Mouse (Mus musculus) CH12.LX (cell line): ENCODE measurements around the gene Gngt2. TPM values are rescaled to one million over a fixed set of nuclear protein-coding genes. Genes with fewer than 3 reads are reported as not detected.

Experiments used
- DNase-seq: peaks from one replicate; pipeline ENCODE4 v3.0.0-alpha.2; 2013; ENCODE audit errors: extremely low read depth
- H3K27ac ChIP-seq: 2 replicates; pipeline ENCODE4 v1.5.1; 2012; ENCODE audit warnings: low read depth, mild to moderate bottlenecking, control low read depth, moderate library complexity; ENCODE audit not compliant: insufficient read depth
- H3K27me3 ChIP-seq: replicated peaks from 2 replicates; pipeline ENCODE3; 2012; ENCODE audit warnings: inconsistent platforms
- H3K36me3 ChIP-seq, 2 experiments: replicated peaks in 1 of 2; 2 replicates each; pipeline versions ENCODE3 to v1.6.1; 2012; ENCODE audit warnings: inconsistent platforms in 1 of 2, low read length in 1 of 2, mild to moderate bottlenecking in 1 of 2, mixed read lengths in 1 of 2, moderate library complexity in 1 of 2; ENCODE audit not compliant: control insufficient read depth in 1 of 2, insufficient read depth in 1 of 2
- H3K4me1 ChIP-seq, 2 experiments: 2 replicates each; pipeline ENCODE4 v1.6.1; 2012; ENCODE audit warnings: inconsistent platforms in 1 of 2, moderate library complexity in 1 of 2; ENCODE audit not compliant: insufficient read depth in 2 of 2, control insufficient read depth in 1 of 2
- H3K4me2 ChIP-seq: 2 replicates; pipeline ENCODE4 v1.6.1; 2012; ENCODE audit warnings: low read depth, mild to moderate bottlenecking, control low read depth; ENCODE audit not compliant: poor library complexity, insufficient read depth, severe bottlenecking
- H3K4me3 ChIP-seq, 3 experiments: fragments of 150-350 bp in 1 of 3; sonication (generic) in 1 of 3; replicated peaks in 1 of 3; 2 replicates each; pipeline versions ENCODE3 to v1.5.1; 2011 to 2012; ENCODE audit warnings: low read depth in 2 of 3, low read length in 2 of 3, mild to moderate bottlenecking in 2 of 3, moderate library complexity in 2 of 3, control low read depth in 1 of 3, improper control_type of control experiment in 1 of 3, inconsistent platforms in 1 of 3, mixed read lengths in 1 of 3; ENCODE audit not compliant: poor library complexity in 1 of 3
- H3K79me2 ChIP-seq: replicated peaks from 2 replicates; pipeline ENCODE4 v1.6.1; 2012; ENCODE audit warnings: mild to moderate bottlenecking, moderate library complexity; ENCODE audit not compliant: control insufficient read depth, poor library complexity, insufficient read depth, severe bottlenecking; ENCODE audit errors: extremely low read depth
- H3K9ac ChIP-seq: 2 replicates; pipeline ENCODE4 v1.6.1; 2012; ENCODE audit warnings: low read depth, mild to moderate bottlenecking, control low read depth, moderate library complexity; ENCODE audit not compliant: insufficient read depth
- H3K9me3 ChIP-seq: replicated peaks from 2 replicates; pipeline ENCODE3; 2012; ENCODE audit warnings: low read length, inconsistent platforms, mixed read lengths
- BHLHE40 ChIP-seq: IDR thresholded peaks from 2 replicates; pipeline ENCODE4 v1.6.1; 2011; ENCODE audit warnings: mild to moderate bottlenecking, low read depth, low read length, improper control_type of control experiment
- CHD1 ChIP-seq: IDR thresholded peaks from 2 replicates; pipeline ENCODE4 v1.6.1; 2012; ENCODE audit warnings: low read depth, low read length, improper control_type of control experiment, inconsistent platforms
- CTCF ChIP-seq, 2 experiments: IDR thresholded peaks in 1 of 2; conservative IDR thresholded peaks in 1 of 2; 2 replicates each; pipeline ENCODE4 v1.5.1; 2011 to 2012; ENCODE audit warnings: low read depth in 2 of 2, low read length in 2 of 2, improper control_type of control experiment in 1 of 2, inconsistent platforms in 1 of 2, mild to moderate bottlenecking in 1 of 2, moderate library complexity in 1 of 2
- E2F4 ChIP-seq: IDR thresholded peaks from 2 replicates; pipeline ENCODE4 v1.6.1; 2011; ENCODE audit warnings: low read depth, low read length, improper control_type of control experiment; ENCODE audit not compliant: insufficient replicate concordance
- EP300 ChIP-seq: IDR thresholded peaks from 2 replicates; pipeline ENCODE4 v1.6.1; 2011; ENCODE audit warnings: low read length, improper control_type of control experiment
- GABPA ChIP-seq: IDR thresholded peaks from 2 replicates; pipeline ENCODE4 v1.6.1; 2012; ENCODE audit warnings: low read depth, low read length, improper control_type of control experiment, inconsistent platforms; ENCODE audit not compliant: insufficient replicate concordance
- HCFC1 ChIP-seq: IDR thresholded peaks from 2 replicates; pipeline ENCODE4 v1.6.1; 2012; ENCODE audit warnings: low read depth, mild to moderate bottlenecking, inconsistent platforms, low read length, improper control_type of control experiment
- MAFK ChIP-seq: IDR thresholded peaks from 2 replicates; pipeline ENCODE4 v1.6.1; 2011; ENCODE audit warnings: low read length, improper control_type of control experiment; ENCODE audit not compliant: insufficient replicate concordance
- MEF2A ChIP-seq: IDR thresholded peaks from 2 replicates; pipeline ENCODE4 v1.6.1; 2014; ENCODE audit warnings: low read depth, mild to moderate bottlenecking, inconsistent platforms, low read length, improper control_type of control experiment, borderline replicate concordance
- MXI1 ChIP-seq: IDR thresholded peaks from 2 replicates; pipeline ENCODE4 v1.6.1; 2011; ENCODE audit warnings: mild to moderate bottlenecking, low read depth, low read length, improper control_type of control experiment
- POLR2AphosphoS2 ChIP-seq: IDR thresholded peaks from 2 replicates; pipeline ENCODE4 v1.6.1; 2011; ENCODE audit warnings: low read depth, low read length, improper control_type of control experiment
- RAD21 ChIP-seq: IDR thresholded peaks from 2 replicates; pipeline ENCODE4 v1.6.1; 2011; ENCODE audit warnings: low read depth, mild to moderate bottlenecking, low read length, improper control_type of control experiment, moderate library complexity
- RCOR1 ChIP-seq: conservative IDR thresholded peaks from 2 replicates; pipeline ENCODE4 v1.6.1; 2012; ENCODE audit warnings: low read depth, mild to moderate bottlenecking, inconsistent platforms, low read length, improper control_type of control experiment
- TBP ChIP-seq: conservative IDR thresholded peaks from 2 replicates; pipeline ENCODE4 v1.6.1; 2011; ENCODE audit warnings: low read depth, low read length, improper control_type of control experiment
- UBTF ChIP-seq: IDR thresholded peaks from 2 replicates; pipeline ENCODE4 v1.6.1; 2012; ENCODE audit warnings: low read depth, mild to moderate bottlenecking, inconsistent platforms, low read length, improper control_type of control experiment, moderate library complexity
- USF1 ChIP-seq: IDR thresholded peaks from 2 replicates; pipeline ENCODE4 v1.6.1; 2014; ENCODE audit warnings: low read depth, mild to moderate bottlenecking, inconsistent platforms, low read length, improper control_type of control experiment
- USF2 ChIP-seq: conservative IDR thresholded peaks from 2 replicates; pipeline ENCODE4 v1.6.1; 2011; ENCODE audit warnings: low read depth, low read length, improper control_type of control experiment
- ZC3H11A ChIP-seq: IDR thresholded peaks from 2 replicates; pipeline ENCODE4 v1.6.1; 2012; ENCODE audit warnings: low read depth, mild to moderate bottlenecking, inconsistent platforms, low read length, improper control_type of control experiment
- ZKSCAN1 ChIP-seq: IDR thresholded peaks from 2 replicates; pipeline ENCODE4 v1.6.1; 2012; ENCODE audit warnings: low read depth, inconsistent platforms, low read length, improper control_type of control experiment, borderline replicate concordance
- ZMIZ1 ChIP-seq: IDR thresholded peaks from 2 replicates; pipeline ENCODE4 v1.6.1; 2012; ENCODE audit warnings: low read depth, mild to moderate bottlenecking, inconsistent platforms, low read length, improper control_type of control experiment
- ZNF384 ChIP-seq: IDR thresholded peaks from 2 replicates; pipeline ENCODE4 v1.6.1; 2012; ENCODE audit warnings: low read depth, low read length, improper control_type of control experiment, inconsistent platforms
- dilution Hi-C: fragments of 300-500 bp; cut with MboI; formaldehyde crosslinking; loops from 2 replicates; pipeline ENCODE4 v1.14.3; 2020; ENCODE audit warnings: low sequenced_read_pairs; ENCODE audit not compliant: extremely low pct_unique_long_range_greater_than_20kb, extremely low pct_ligation_motif_present
- in situ Hi-C: fragments of 300-500 bp; cut with MboI; formaldehyde crosslinking; loops from 3 replicates; pipeline ENCODE4 v1.14.3; 2019; ENCODE audit warnings: low sequenced_read_pairs, low pct_ligation_motif_present, low pct_unique_long_range_greater_than_20kb, mixed read lengths
- polyA plus RNA-seq: library from polyadenylated mRNA; unstranded; fragments of >175 nt; gene quantifications from 2 replicates; pipeline ENCODE4 v1.2.1, GENCODE M21; 2012; ENCODE audit warnings: low read depth; ENCODE audit not compliant: insufficient read length
- total RNA-seq, 2 experiments: library from RNA; depleted of rRNA; stranded (reverse); fragments of 300-350 nt in 1 of 2; fragments of >200 nt in 1 of 2; gene quantifications; 2 replicates each; pipeline ENCODE4 v1.2.3; 2012 to 2014

The Gngt2 gene
- total and polyA plus RNA-seq, 3 experiments = 136 to 157 (median 143) TPM

DNA sequence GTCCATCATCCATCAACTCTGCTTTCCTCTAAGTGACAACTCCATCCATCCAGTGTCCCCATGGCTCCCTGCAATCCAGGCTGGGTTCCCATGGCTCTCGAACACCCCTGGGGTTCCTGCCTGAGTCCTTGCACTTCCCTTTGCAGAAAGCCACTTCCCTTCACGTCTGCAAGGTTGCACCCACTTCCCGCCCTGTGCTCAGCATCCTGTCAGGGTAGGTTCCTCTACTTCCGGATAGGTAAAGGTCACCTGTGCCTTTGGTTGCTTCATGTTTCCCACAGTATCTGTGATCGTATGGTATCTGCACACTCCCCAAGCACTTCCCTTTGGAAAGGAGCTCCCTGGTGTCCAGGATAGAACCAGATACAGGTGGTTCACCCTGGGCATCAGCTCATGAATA is 32.0 kb upstream of the Gngt2 start:
- no peak overlapping the region for H3K4me2 ChIP-seq
- dilution Hi-C loops (no loop called here), in situ Hi-C loops (no loop called here)
- no peak overlapping the region for H3K4me3 ChIP-seq
- H3K4me1 ChIP-seq = peaks cover 5 to 8% of the 10 kb centered on the region in 2 experiments; a peak in 2 of 4 replicates
- DNase-seq = no peak
- peaks cover 2% of the 10 kb centered on the region for H3K27me3 ChIP-seq
- TF ChIP-seq UBTF (no peak), ZNF384 (no peak), ZC3H11A (no peak), HCFC1 (no peak), TBP (no peak), ZMIZ1 (no peak)
- H3K79me2 ChIP-seq = no peaks in the 10 kb centered on the region
- H3K27ac ChIP-seq = no peak overlapping the region
- peaks cover 18% of the 10 kb centered on the region for H3K9me3 ChIP-seq
- H3K36me3 ChIP-seq = no peaks in the 10 kb centered on the region
- no peak overlapping the region for H3K9ac ChIP-seq

DNA sequence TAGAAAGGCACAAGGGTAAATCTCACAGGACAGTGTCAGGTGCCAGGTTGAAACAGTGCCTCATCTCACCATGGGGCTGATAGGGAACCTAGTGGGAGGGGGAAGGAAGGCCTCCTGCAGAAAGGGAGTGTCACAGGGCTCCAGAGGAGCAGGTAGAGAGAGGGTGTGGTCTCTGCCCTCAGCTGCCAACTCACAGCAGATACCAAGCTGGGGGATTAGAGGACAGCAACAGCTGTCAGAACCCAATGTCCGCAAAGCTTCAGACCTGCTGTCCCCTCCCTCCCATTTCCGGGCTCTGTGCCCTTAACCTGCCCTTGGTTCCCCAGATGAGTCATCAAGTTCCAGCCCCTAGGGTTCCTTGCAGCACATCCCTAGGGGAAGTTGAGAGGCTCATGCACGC is 31.5 kb upstream of the Gngt2 start:
- in situ Hi-C loops = no loop called here
- no peak for TF ChIP-seq GABPA
- TF ChIP-seq RAD21 = no peak
- no peak for TF ChIP-seq UBTF
- TF ChIP-seq HCFC1 = no peak
- TF ChIP-seq CTCF (conservative IDR thresholded peaks at IDR 0.05 in 1 of 2, IDR thresholded peaks at IDR 0.05 in 1 of 2; ENCODE audit: low read depth in 2 of 2, low read length in 2 of 2) = no peak
- TF ChIP-seq ZKSCAN1 = no peak
- TF ChIP-seq USF2 = no peak
- TF ChIP-seq EP300 = no peak
- TF ChIP-seq RCOR1 = no peak
- no peak for TF ChIP-seq E2F4
- TF ChIP-seq CHD1 = no peak
- Histone ChIP-seq H3K79me2 (no peaks in the 10 kb centered on the region), H3K4me2 (no peak overlapping the region), H3K4me1 (peaks cover 5 to 8% of the 10 kb centered on the region in 2 experiments; a peak in 2 of 4 replicates), H3K36me3 (no peaks in the 10 kb centered on the region), H3K27me3 (peaks cover 2% of the 10 kb centered on the region), H3K9me3 (peaks cover 18% of the 10 kb centered on the region), H3K4me3 (no peak overlapping the region), H3K9ac (no peak overlapping the region), H3K27ac (no peak overlapping the region)
- dilution Hi-C loops = no loop called here
- no peak for DNase-seq

DNA sequence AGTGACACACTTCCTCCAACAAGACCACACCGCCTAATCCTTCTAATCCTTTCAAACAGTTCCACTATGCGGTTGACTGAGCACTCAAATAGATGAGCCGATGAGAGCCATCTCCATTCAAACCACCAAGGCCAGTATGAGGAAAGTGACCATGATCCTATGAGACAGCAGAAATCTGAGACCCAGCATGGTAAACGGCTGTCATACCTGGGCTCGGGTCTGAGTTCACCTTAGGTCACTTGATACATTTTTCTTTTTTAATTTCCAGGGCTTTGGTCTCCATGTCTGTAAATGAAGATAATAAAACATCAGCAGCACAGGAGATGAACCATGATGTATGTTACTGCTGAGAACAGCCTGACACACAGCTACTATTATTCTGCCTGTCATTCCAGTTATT is 29.1 kb upstream of the Gngt2 start:
- Histone ChIP-seq H3K4me1 (peaks cover 8 to 19% of the 10 kb centered on the region in 2 experiments), H3K79me2 (no peaks in the 10 kb centered on the region), H3K9me3 (peaks cover 18% of the 10 kb centered on the region), H3K4me2 (no peak overlapping the region), H3K27me3 (peaks cover 2% of the 10 kb centered on the region), H3K27ac (no peak overlapping the region), H3K9ac (no peak overlapping the region), H3K4me3 (no peak overlapping the region), H3K36me3 (no peaks in the 10 kb centered on the region)
- no peak for TF ChIP-seq USF1
- no peak for TF ChIP-seq MXI1
- no peak for TF ChIP-seq ZNF384
- no peak for TF ChIP-seq E2F4
- no peak for TF ChIP-seq BHLHE40
- TF ChIP-seq MEF2A = no peak
- no peak for TF ChIP-seq UBTF
- no peak for TF ChIP-seq MAFK
- TF ChIP-seq GABPA = no peak
- TF ChIP-seq POLR2AphosphoS2 = no peak
- dilution Hi-C loops (no loop called here), in situ Hi-C loops (no loop called here)
- DNase-seq = no peak
